Mouse (Mus musculus) B cell, adult 2 months (primary cell): Measurements from ENCODE around the gene 4930404N11Rik.

ENCODE experiments used
- DNase-seq, 2 experiments: peaks; one replicate each; pipeline ENCODE4 v3.0.0; 2022

The 4930404N11Rik gene

GRCm38 (mm10) chr10:81401521-81402226 lies 36.1 kb upstream of the 4930404N11Rik start:
- no peak for DNase-seq

GRCm38 (mm10) chr10:81401205-81401520 lies 35.5 kb upstream of the 4930404N11Rik start:
- DNase-seq: no peak

GRCm38 (mm10) chr10:81400371-81401204 lies 35.0 kb upstream of the 4930404N11Rik start:
- DNase-seq: no peak

GRCm38 (mm10) chr10:81399798-81400308 lies 34.2 kb upstream of the 4930404N11Rik start:
- no peak for DNase-seq

- DNase-seq: no peak
These were observed 33.7 kb upstream of the 4930404N11Rik start for GRCm38 (mm10) chr10:81399296-81399695.

GRCm38 (mm10) chr10:81396749-81397148 lies 31.1 kb upstream of the 4930404N11Rik start:
- no peak for DNase-seq

- no peak for DNase-seq
These were observed 30.2 kb upstream of the 4930404N11Rik start for GRCm38 (mm10) chr10:81395865-81396264.

- DNase-seq: peak; percentile 87
These were observed 29.5 kb upstream of the 4930404N11Rik start for GRCm38 (mm10) chr10:81395127-81395526.

- no peak for DNase-seq
These were observed 27.9 kb upstream of the 4930404N11Rik start for GRCm38 (mm10) chr10:81393456-81394063.

- no peak for DNase-seq
These were observed 27.2 kb upstream of the 4930404N11Rik start, which contains the start of gene Smim24 for GRCm38 (mm10) chr10:81392781-81393185. TSS of gene Smim24 (plus strand) at chr10:81393051.

GRCm38 (mm10) chr10:81392270-81392669 lies 26.7 kb upstream of the 4930404N11Rik start:
- no peak for DNase-seq

GRCm38 (mm10) chr10:81390678-81390965 lies 25.0 kb upstream of the 4930404N11Rik start:
- no peak for DNase-seq

- peak; percentile 87 for DNase-seq
These were observed 24.4 kb upstream of the 4930404N11Rik start for GRCm38 (mm10) chr10:81389801-81390677.

- no peak for DNase-seq
These were observed 23.8 kb upstream of the 4930404N11Rik start for GRCm38 (mm10) chr10:81389373-81389772.

- DNase-seq: no peak
These were observed 23.0 kb upstream of the 4930404N11Rik start, which contains the start of gene Gm48552 for GRCm38 (mm10) chr10:81388505-81389055. TSS of gene Gm48552 (plus strand) at chr10:81389005.

GRCm38 (mm10) chr10:81387716-81388115 lies 22.1 kb upstream of the 4930404N11Rik start:
- no peak for DNase-seq

GRCm38 (mm10) chr10:81385603-81386306 lies 20.1 kb upstream of the 4930404N11Rik start:
- DNase-seq: no peak

- DNase-seq: no peak
These were observed 19.0 kb upstream of the 4930404N11Rik start for GRCm38 (mm10) chr10:81384605-81384982.

GRCm38 (mm10) chr10:81383802-81384604 lies 18.4 kb upstream of the 4930404N11Rik start, which contains the start of the genes Dohh and Gm48551:
TSS of gene Dohh (plus strand) at chr10:81384428.
TSS of gene Gm48551 (plus strand) at chr10:81384466.
- DNase-seq: peak; percentile 96 to 98

- DNase-seq: no peak
These were observed 16.4 kb upstream of the 4930404N11Rik start for GRCm38 (mm10) chr10:81382039-81382438.
